ENCODE assay signal across 24 mouse cellular contexts in the genomic region with DNA sequence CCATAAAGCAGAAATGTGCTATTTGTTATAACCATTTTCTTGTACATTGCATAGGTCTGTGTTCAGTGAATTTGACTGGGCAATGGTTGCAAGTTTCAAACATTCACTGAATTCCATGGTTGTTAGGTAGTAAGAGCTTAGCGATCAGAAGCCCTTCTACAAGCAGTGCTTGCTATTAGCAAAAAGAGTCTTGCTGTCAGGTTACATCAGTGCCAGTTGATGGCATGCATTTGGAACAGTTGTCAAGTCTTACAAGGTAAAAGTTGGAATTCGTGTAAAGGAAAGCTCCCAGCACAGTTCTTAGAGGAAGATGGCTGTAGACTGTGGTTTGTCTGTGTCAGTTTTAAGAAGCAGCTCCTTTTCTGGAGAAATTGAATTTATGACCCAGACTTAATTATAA.
A peak's percentile ranks its signal among the peaks of the same experiment; 100 is the strongest.
DNase-seq lines count a peak whose midpoint lies in the region; ATAC-seq and TF ChIP-seq lines count a peak whose summit lies in the region.
"Had no signal": no experiment of that assay in that cellular context is flagged by ENCODE, and none has a peak within 500 bp of the region (broad histone marks: within the 10 kb centered on the region; RNA-seq: fewer than 3 reads in every experiment).

No protein-coding gene starts in this region.

- no peaks in the 10 kb centered on the region for H3K36me3 ChIP-seq in embryonic facial prominence, embryonic 11.5 days (replicated peaks; ENCODE audit: control insufficient read depth, insufficient read depth, low read depth, low read length)
- H3K36me3 ChIP-seq in embryonic facial prominence, embryonic 10.5 days (replicated peaks): no peaks in the 10 kb centered on the region
- H3K36me3 ChIP-seq in myocyte (ENCODE audit: control insufficient read depth, insufficient read depth): no peaks in the 10 kb centered on the region
- no peaks in the 10 kb centered on the region for H3K36me3 ChIP-seq in midbrain, embryonic 16.5 days (ENCODE audit: control insufficient read depth, insufficient read depth, low read length)
- H3K36me3 ChIP-seq: embryonic facial prominence, embryonic 12.5 days; forebrain, embryonic 10.5 days; forebrain, embryonic 12.5 days had no signal

- no peak overlapping the region for H3ac ChIP-seq in myocyte (ENCODE audit: control insufficient read depth, insufficient read length)

- no peak overlapping the region for H3K4me2 ChIP-seq in embryonic facial prominence, embryonic 11.5 days (ENCODE audit: low read depth, low read length)
- H3K4me2 ChIP-seq in myocyte (ENCODE audit: low read depth): peak overlapping the region; percentile 40
- H3K4me2 ChIP-seq in midbrain, embryonic 16.5 days (ENCODE audit: low read length): no peak overlapping the region
- H3K4me2 ChIP-seq: embryonic facial prominence, embryonic 12.5 days; forebrain, embryonic 12.5 days had no signal

- H3K9ac ChIP-seq in embryonic facial prominence, embryonic 11.5 days (replicated peaks; ENCODE audit: low read length): no peak overlapping the region
- H3K9ac ChIP-seq in midbrain, embryonic 16.5 days (ENCODE audit: low read depth, low read length): no peak overlapping the region
- H3K9ac ChIP-seq: embryonic facial prominence, embryonic 12.5 days; forebrain, embryonic 12.5 days had no signal

- no peaks in the 10 kb centered on the region for H3K27me3 ChIP-seq in embryonic facial prominence, embryonic 11.5 days (ENCODE audit: control insufficient read depth, insufficient read depth, low read length)
- no peaks in the 10 kb centered on the region for H3K27me3 ChIP-seq in embryonic facial prominence, embryonic 10.5 days (replicated peaks; ENCODE audit: low read depth, poor library complexity, severe bottlenecking)
- no peaks in the 10 kb centered on the region for H3K27me3 ChIP-seq in myocyte (ENCODE audit: control insufficient read depth, insufficient read depth, insufficient read length)
- no peaks in the 10 kb centered on the region for H3K27me3 ChIP-seq in midbrain, embryonic 16.5 days (ENCODE audit: control insufficient read depth, insufficient read depth, low read depth, low read length)
- H3K27me3 ChIP-seq: embryonic facial prominence, embryonic 12.5 days; forebrain, embryonic 12.5 days; Patski had no signal

- no peaks in the 10 kb centered on the region for H3K9me3 ChIP-seq in embryonic facial prominence, embryonic 11.5 days (replicated peaks; ENCODE audit: control insufficient read depth, low read length)
- H3K9me3 ChIP-seq in embryonic facial prominence, embryonic 10.5 days: no peaks in the 10 kb centered on the region
- H3K9me3 ChIP-seq in midbrain, embryonic 16.5 days (replicated peaks; ENCODE audit: control insufficient read depth, low read length, poor library complexity, severe bottlenecking): no peaks in the 10 kb centered on the region
- H3K9me3 ChIP-seq: embryonic facial prominence, embryonic 12.5 days; forebrain, embryonic 10.5 days; forebrain, embryonic 12.5 days had no signal

- 64% methylated on average over 2 of the region's 2 CpGs for WGBS in embryonic facial prominence, embryonic 11.5 days
- 71% methylated on average over 2 of the region's 2 CpGs for WGBS in embryonic facial prominence, embryonic 10.5 days
- 78% methylated on average over 2 of the region's 2 CpGs for WGBS in midbrain, embryonic 16.5 days

- no peak overlapping the region for H3K27ac ChIP-seq in embryonic facial prominence, embryonic 11.5 days (replicated peaks; ENCODE audit: low read depth, low read length)
- H3K27ac ChIP-seq in embryonic facial prominence, embryonic 10.5 days (replicated peaks): no peak overlapping the region
- no peak overlapping the region for H3K27ac ChIP-seq in midbrain, embryonic 16.5 days (ENCODE audit: low read length)
- H3K27ac ChIP-seq: embryonic facial prominence, embryonic 12.5 days; forebrain, embryonic 10.5 days; forebrain, embryonic 12.5 days had no signal

- no peak for ATAC-seq in embryonic facial prominence, embryonic 11.5 days (replicated peaks; ENCODE audit: insufficient number of reproducible peaks, low FRiP score, low TSS enrichment, low read depth)
- ATAC-seq in midbrain, embryonic 16.5 days: no peak
- ATAC-seq: activated CD4-positive, CD25-positive, alpha-beta regulatory T cell, adult 4 months; forebrain, embryonic 14.5 days; forebrain, embryonic 16.5 days; Patski had no signal

- peak; percentile 2 for DNase-seq in embryonic facial prominence, embryonic 11.5 days (ENCODE audit: low spot score)
- DNase-seq in embryonic facial prominence, embryonic 10.5 days (ENCODE audit: low spot score): no peak
- DNase-seq in brain, adult 2 months (ENCODE audit: low read depth, low spot score): peak; percentile 12
- DNase-seq in retina, postnatal 1 day: peak; percentile 9
- no peak for DNase-seq in ovary, postnatal 14 days (ENCODE audit: low spot score)
- no peak for DNase-seq in frontal cortex, postnatal 10 days (ENCODE audit: low spot score in 2 of 2)
- DNase-seq: adrenal gland, adult 8-10 months; adrenal gland, postnatal 14 days; adrenal gland, postnatal 36 days; cerebellum, adult 11 months; cerebellum, adult 18-20 months; cerebellum, adult 8-10 months; cerebellum, adult 9-11 months; cerebellum, postnatal 14 days had no signal

- H3K79me2 ChIP-seq in myocyte (ENCODE audit: control insufficient read depth, insufficient read depth): no peaks in the 10 kb centered on the region

- no peaks in the 10 kb centered on the region for H3K4me1 ChIP-seq in embryonic facial prominence, embryonic 11.5 days (ENCODE audit: control insufficient read depth, insufficient read depth, low read length)
- no peaks in the 10 kb centered on the region for H3K4me1 ChIP-seq in embryonic facial prominence, embryonic 10.5 days
- no peaks in the 10 kb centered on the region for H3K4me1 ChIP-seq in midbrain, embryonic 16.5 days (ENCODE audit: control insufficient read depth, insufficient read depth, low read length)
- H3K4me1 ChIP-seq: embryonic facial prominence, embryonic 12.5 days; forebrain, embryonic 10.5 days; forebrain, embryonic 12.5 days had no signal

- no peak overlapping the region for H3K4me3 ChIP-seq in embryonic facial prominence, embryonic 11.5 days (ENCODE audit: low read depth, low read length)
- no peak overlapping the region for H3K4me3 ChIP-seq in embryonic facial prominence, embryonic 10.5 days
- H3K4me3 ChIP-seq in myocyte: no peak overlapping the region
- H3K4me3 ChIP-seq in midbrain, embryonic 16.5 days (ENCODE audit: low read depth, low read length): no peak overlapping the region
- H3K4me3 ChIP-seq: embryonic facial prominence, embryonic 12.5 days; erythroblast, embryonic 14.5 days; forebrain, embryonic 10.5 days; forebrain, embryonic 12.5 days had no signal

- no peak for TF ChIP-seq POLR2A in myocyte (IDR thresholded peaks at IDR 0.05; ENCODE audit: insufficient read length, low read depth)

TF ChIP-seq in myocyte, 11 proteins besides CTCF, POLR2A, EP300 and RAD21:
- peak; percentile 82 for TF ChIP-seq CEBPB (IDR thresholded peaks at IDR 0.05; ENCODE audit: insufficient read depth, poor library complexity, severe bottlenecking)
- no peak for TF ChIP-seq POLR2AphosphoS2 (IDR thresholded peaks at IDR 0.05; ENCODE audit: insufficient read length, low read depth)

Comparison
In these comparisons a context has a peak if more than half of its experiments do, and no peak if none do; other contexts are left out.
1. DNase-seq: peak in embryonic facial prominence, embryonic 11.5 days (single experiment), brain, adult 2 months (single experiment) and retina, postnatal 1 day (single experiment); none in embryonic facial prominence, embryonic 10.5 days (single experiment), ovary, postnatal 14 days (single experiment) and frontal cortex, postnatal 10 days (0 of 2).